Mouse (Mus musculus): ENCODE measurements around the gene Kcna10. TPM values are rescaled to one million over a fixed set of nuclear protein-coding genes. Genes with fewer than 3 reads are reported as not detected.

The Kcna10 gene
- polyA plus RNA-seq, 1 experiment from 2014 or later: not detected

DNA sequence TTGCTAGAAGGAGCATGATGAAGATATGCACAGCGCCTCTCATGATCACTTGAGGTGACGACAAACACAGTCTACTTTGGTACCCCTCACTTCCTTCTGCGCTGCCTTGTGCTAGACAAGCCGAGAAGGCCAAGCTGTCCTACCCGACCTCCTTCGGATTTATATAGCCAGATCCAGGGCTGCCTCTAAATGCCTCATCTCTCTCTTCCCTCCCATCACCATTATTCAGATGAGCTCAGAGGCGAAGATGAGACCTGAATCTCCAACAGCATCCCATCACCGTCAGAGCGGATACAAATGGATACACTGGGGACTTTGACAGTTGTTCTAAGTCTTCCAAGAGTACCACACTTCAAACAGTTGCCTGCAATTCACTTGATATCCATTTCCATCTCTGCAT lies 56.8 kb downstream of the Kcna10 start, which contains the start of gene Prok1:
TSS of gene Prok1 (minus strand) at position 101 of the 400 bp plus-strand sequence.
- Histone ChIP-seq H3K9me3 (ENCODE audit: control insufficient read depth, low read depth, low read length) (no peaks in the 10 kb centered on the region), H3K4me2 (replicated peaks; ENCODE audit: low read depth, low read length) (no peak within 1 kb of the TSS), H3K36me3 (ENCODE audit: control insufficient read depth, insufficient read depth, low read length) (no peaks in the 10 kb centered on the region), H3K27me3 (ENCODE audit: control insufficient read depth, insufficient read depth, low read length) (no peaks in the 10 kb centered on the region), H3K4me3 (ENCODE audit: low read depth, low read length) (no peak within 1 kb of the TSS), H3K27ac (ENCODE audit: low read length) (no peak within 1 kb of the TSS), H3K9ac (replicated peaks; ENCODE audit: low read depth, low read length) (no peak within 1 kb of the TSS), H3K4me1 (ENCODE audit: control insufficient read depth, insufficient read depth, low read length) (no peaks in the 10 kb centered on the region)
- WGBS: 86% methylated on average over 9 of the region's 9 CpGs
- ATAC-seq (ENCODE audit: insufficient number of reproducible peaks, insufficient read depth, low FRiP score, low read depth): no peak

DNA sequence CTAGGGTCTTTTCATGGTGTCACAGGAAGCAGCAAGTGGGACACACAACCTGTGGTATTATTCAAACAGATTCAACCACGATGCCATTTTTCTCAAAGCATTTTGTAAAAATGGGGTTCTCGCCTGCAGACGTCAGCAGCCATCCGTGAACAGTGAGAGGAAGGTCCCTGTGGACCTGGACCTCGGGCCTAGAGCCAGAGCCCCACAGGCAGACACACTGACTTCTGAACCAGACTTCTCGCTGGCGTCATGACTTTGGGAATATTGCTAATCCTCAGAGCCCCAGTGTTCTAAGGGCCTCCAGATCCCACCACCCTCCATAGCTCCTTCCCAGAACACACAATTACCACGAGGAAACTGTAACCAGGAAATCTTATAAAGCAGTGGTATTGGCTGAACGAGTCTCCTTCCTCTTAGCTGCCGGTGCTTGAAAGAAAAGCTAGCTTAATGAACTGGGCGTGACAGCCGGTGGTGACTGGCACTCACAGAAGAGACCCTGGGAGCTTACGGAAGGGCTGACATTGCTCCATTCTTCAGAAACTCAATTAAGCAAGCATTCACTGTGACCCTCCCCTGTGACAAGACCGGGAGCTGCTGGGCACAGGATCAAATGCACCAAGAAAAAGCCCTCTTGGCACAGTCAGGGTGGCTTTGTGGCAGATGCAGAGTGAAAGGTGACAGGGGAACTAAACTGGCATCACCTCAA lies 58.7 kb downstream of the Kcna10 start:
- no peaks in the 10 kb centered on the region for H3K4me1 ChIP-seq (ENCODE audit: control insufficient read depth, insufficient read depth, low read length)
- WGBS: 58% methylated on average over 14 of the region's 14 CpGs

More for the DNA sequence above, 58.7 kb downstream of the Kcna10 start:
- H3K36me3 ChIP-seq (ENCODE audit: control insufficient read depth, insufficient read depth, low read length): no peaks in the 10 kb centered on the region
- H3K9me3 ChIP-seq (ENCODE audit: control insufficient read depth, low read depth, low read length): no peaks in the 10 kb centered on the region
- H3K9ac ChIP-seq (replicated peaks; ENCODE audit: low read depth, low read length): no peak overlapping the region
- H3K27ac ChIP-seq (ENCODE audit: low read length): no peak overlapping the region
- no peak overlapping the region for H3K4me2 ChIP-seq (replicated peaks; ENCODE audit: low read depth, low read length)
- no peak for ATAC-seq (ENCODE audit: insufficient number of reproducible peaks, insufficient read depth, low FRiP score, low read depth)
- no peak overlapping the region for H3K4me3 ChIP-seq (ENCODE audit: low read depth, low read length)
- H3K27me3 ChIP-seq (ENCODE audit: control insufficient read depth, insufficient read depth, low read length): no peaks in the 10 kb centered on the region

Other genes starting within 250 kb of the Kcna10 start
- 0.59 and 1.6 TPM in 2 replicates for gene Kcna3, start 146.9 kb upstream of the Kcna10 start, polyA plus RNA-seq (2014; fragmentation: Nextera tagmentation; extraction: Ambion mirVana)
- 0.13 and 0.14 TPM in 2 replicates for gene Kcna2, start 81.9 kb upstream of the Kcna10 start, polyA plus RNA-seq (2014; fragmentation: Nextera tagmentation; extraction: Ambion mirVana)
- gene Cym, start 38.7 kb downstream of the Kcna10 start, polyA plus RNA-seq (2014; fragmentation: Nextera tagmentation; extraction: Ambion mirVana): 2,615 and 2,827 TPM in 2 replicates
- gene A630076J17Rik, start 47.6 kb downstream of the Kcna10 start, polyA plus RNA-seq (2014; fragmentation: Nextera tagmentation; extraction: Ambion mirVana): 1.2 and 1.3 TPM in 2 replicates
- not detected in 2 replicates for gene Prok1, start 56.7 kb downstream of the Kcna10 start, polyA plus RNA-seq (2014; fragmentation: Nextera tagmentation; extraction: Ambion mirVana)
- gene Lamtor5, start 95.8 kb downstream of the Kcna10 start, polyA plus RNA-seq (2014; fragmentation: Nextera tagmentation; extraction: Ambion mirVana): 196 and 201 TPM in 2 replicates
- gene Slc16a4, start 108.2 kb downstream of the Kcna10 start, polyA plus RNA-seq (2014; fragmentation: Nextera tagmentation; extraction: Ambion mirVana): 5.2 and 5.7 TPM in 2 replicates
- 19.0 and 20.7 TPM in 2 replicates for gene Rbm15, start 150.6 kb downstream of the Kcna10 start, polyA plus RNA-seq (2014; fragmentation: Nextera tagmentation; extraction: Ambion mirVana)